In genomic region chr10:79116125-79116849, GRCm38 (mm10) we compare ENCODE assay signal across 9 mouse cellular contexts. TPM values are rescaled to one million over a fixed set of nuclear protein-coding genes. Genes with fewer than 3 reads are reported as not detected.
DNase-seq lines count a peak whose midpoint lies in the region; ATAC-seq lines count a peak whose summit lies in the region.
"Had no signal": no experiment of that assay in that cellular context is flagged by ENCODE, and none has a peak within 500 bp of the region (broad histone marks: within the 10 kb centered on the region; RNA-seq: fewer than 3 reads in every experiment).

No protein-coding gene starts in this region.

- peak; percentile 45 for DNase-seq in A20 (ENCODE audit: low read depth, low spot score)
- DNase-seq in T-cell, adult 2 months (ENCODE audit: low spot score), result peak; percentile 1
- peak; percentile 92 for DNase-seq in embryo, embryonic 10 days (ENCODE audit: low spot score)
- DNase-seq in heart, embryonic 10.5 days (ENCODE audit: low spot score), result no peak
- DNase-seq in kidney, adult 8-10 months, result peak; percentile 12 to 45
- DNase-seq in neural tube, embryonic 10.5 days (ENCODE audit: extremely low spot score, low spot score), result peak; percentile 49
- DNase-seq in urinary bladder, postnatal 25 days (ENCODE audit: low spot score), result peak; percentile 39

- H3K27ac ChIP-seq in heart, embryonic 10.5 days, result peak overlapping the region; percentile 52; the same call in 1 of the 2 replicates
- H3K27ac ChIP-seq in limb, embryonic 15.5 days, result 0 out of 2 replicates have a peak overlapping the region, but pooled peaks have one; percentile 38

- H3K36me3 ChIP-seq in heart, embryonic 10.5 days, result no peaks in the 10 kb centered on the region
- H3K36me3 ChIP-seq in limb, embryonic 15.5 days, result no peaks in the 10 kb centered on the region

- peaks cover 5% of the 10 kb centered on the region for H3K4me1 ChIP-seq in heart, embryonic 10.5 days
- H3K4me1 ChIP-seq in limb, embryonic 15.5 days, result peaks cover 4% of the 10 kb centered on the region

- no peaks in the 10 kb centered on the region for H3K9me3 ChIP-seq in heart, embryonic 10.5 days
- H3K9me3 ChIP-seq in limb, embryonic 15.5 days, result no peaks in the 10 kb centered on the region

- no peak overlapping the region for H3K4me3 ChIP-seq in heart, embryonic 10.5 days
- H3K4me3 ChIP-seq in limb, embryonic 15.5 days, result no peak overlapping the region
- H3K4me3 ChIP-seq: erythroblast, embryonic 14.5 days had no signal

- H3K9ac ChIP-seq in limb, embryonic 15.5 days, result no peak overlapping the region

- H3K4me2 ChIP-seq in limb, embryonic 15.5 days, result no peak overlapping the region

- WGBS in heart, embryonic 10.5 days, result 27% methylated on average over 4 of the region's 4 CpGs
- WGBS in limb, embryonic 15.5 days, result 24% methylated on average over 4 of the region's 4 CpGs

- ATAC-seq in limb, embryonic 15.5 days (ENCODE audit: insufficient number of reproducible peaks, low FRiP score, low TSS enrichment, low read depth), result no peak

- no peaks in the 10 kb centered on the region for H3K27me3 ChIP-seq in heart, embryonic 10.5 days (ENCODE audit: insufficient read depth, poor library complexity, severe bottlenecking)
- H3K27me3 ChIP-seq in limb, embryonic 15.5 days, result no peaks in the 10 kb centered on the region

RNA-seq across cellular contexts. Expression of gene 2610008E11Rik, which starts 18.9 kb away (rescaled TPM):
- 16.2 and 19.8 TPM in 2 replicates for polyA plus RNA-seq in heart, embryonic 10.5 days (2016; fragmentation: Nextera tagmentation; extraction: Ambion mirVana)
- 32.8 and 34.5 TPM in 2 replicates for polyA plus RNA-seq in limb, embryonic 15.5 days (2015; fragmentation: Nextera tagmentation; extraction: Ambion mirVana)

RNA-seq across cellular contexts. Expression of gene Vmn2r80, which starts 32.3 kb away (rescaled TPM):
- not detected in 2 replicates for polyA plus RNA-seq in heart, embryonic 10.5 days (2016; fragmentation: Nextera tagmentation; extraction: Ambion mirVana)
- polyA plus RNA-seq in limb, embryonic 15.5 days (2015; fragmentation: Nextera tagmentation; extraction: Ambion mirVana), result not detected in 2 replicates
- polyA plus RNA-seq: erythroblast, embryonic 14.5 days had no signal
